Mouse (Mus musculus) bone marrow macrophage, adult 2 months (primary cell): ENCODE measurements around the gene Evc. TPM values are rescaled to one million over a fixed set of nuclear protein-coding genes. Genes with fewer than 3 reads are reported as not detected.

Experiments
- H3K27ac ChIP-seq: 2 replicates; pipeline ENCODE4 v1.5.1; 2012; ENCODE audit warnings: low read depth, low read length; ENCODE audit not compliant: insufficient read depth
- H3K4me1 ChIP-seq: 2 replicates; pipeline ENCODE4 v1.6.1; 2012; ENCODE audit warnings: low read length; ENCODE audit not compliant: control insufficient read depth, insufficient read depth
- H3K4me3 ChIP-seq: 2 replicates; pipeline ENCODE4 v1.5.1; 2012; ENCODE audit warnings: mild to moderate bottlenecking, low read length, moderate library complexity; ENCODE audit not compliant: insufficient read depth
- CTCF ChIP-seq: IDR thresholded peaks from 2 replicates; pipeline ENCODE4 v1.5.1; 2012; ENCODE audit warnings: low read depth, mild to moderate bottlenecking, low read length, moderate library complexity
- POLR2A ChIP-seq: IDR thresholded peaks from 2 replicates; pipeline ENCODE4 v1.6.1; 2012; ENCODE audit warnings: mild to moderate bottlenecking, low read depth, low read length, borderline replicate concordance
- polyA plus RNA-seq: library from polyadenylated mRNA; stranded (reverse); fragments of >200 nt; gene quantifications from 2 replicates; pipeline ENCODE4 v1.2.4, GENCODE M21; 2012; ENCODE audit not compliant: missing spikeins, insufficient read depth, insufficient read length

Gene Evc
- polyA plus RNA-seq, 1 experiment: not detected

DNA sequence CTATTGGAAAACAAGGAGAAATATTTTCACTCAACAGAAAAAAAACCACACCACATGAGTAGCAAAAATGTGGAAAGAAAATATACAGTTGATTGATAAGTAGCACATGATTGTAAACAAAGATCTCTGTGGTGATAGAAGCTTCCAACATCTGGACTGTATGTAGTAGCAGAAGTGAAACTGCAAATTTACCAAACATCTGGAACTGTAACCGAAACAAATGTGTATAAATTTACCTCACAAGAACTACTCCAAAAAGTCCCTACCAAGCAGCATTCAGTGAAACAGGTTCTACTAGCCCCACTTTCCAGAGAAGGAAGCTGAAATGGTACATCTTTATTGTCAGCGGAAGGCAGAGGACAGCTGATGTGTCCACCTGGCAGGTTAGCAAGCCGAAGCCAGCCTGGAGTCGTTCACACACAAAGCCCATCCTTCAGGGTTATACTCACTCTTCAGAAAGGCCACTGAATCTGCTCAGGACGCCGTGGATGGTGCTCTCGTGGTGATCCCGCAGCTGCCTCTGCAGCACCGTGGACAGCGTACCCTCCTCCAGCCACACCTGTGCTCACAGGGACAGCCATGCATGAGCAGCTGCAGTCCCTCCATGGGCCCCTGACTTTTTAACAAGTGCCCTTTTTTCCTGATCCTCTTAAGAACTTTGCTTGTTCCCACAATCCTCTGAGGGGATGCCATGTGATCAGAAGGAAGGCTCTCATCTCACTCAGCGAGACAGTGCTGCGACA, 23.5 kb downstream of the Evc start:
- Histone ChIP-seq H3K4me1 (no peaks in the 10 kb centered on the region), H3K4me3 (no peak overlapping the region)

DNA sequence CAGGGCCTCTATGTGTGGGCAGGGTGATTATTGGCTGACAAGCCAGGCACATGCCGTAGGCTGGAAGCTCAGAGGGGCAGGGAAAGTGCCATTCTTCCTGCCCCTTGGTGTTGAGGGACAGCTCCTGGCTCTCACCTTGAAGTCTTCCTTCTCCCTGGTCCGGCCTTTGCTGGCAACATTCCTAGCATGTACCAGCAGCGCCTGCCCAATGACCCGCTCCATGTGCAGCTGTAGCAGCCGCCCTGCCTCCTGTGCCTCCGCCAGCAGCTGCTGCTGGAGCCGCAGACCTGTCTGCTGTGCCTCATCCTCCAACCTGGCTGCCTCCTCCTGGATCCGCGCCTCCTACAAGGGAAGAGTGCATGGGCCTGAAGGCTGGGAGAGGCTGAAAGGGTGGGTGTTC, 26.7 kb downstream of the Evc start:
- Histone ChIP-seq H3K4me3 (no peak overlapping the region), H3K4me1 (no peaks in the 10 kb centered on the region), H3K27ac (no peak overlapping the region)
- no peak for TF ChIP-seq CTCF
- TF ChIP-seq POLR2A: no peak

More for the DNA sequence above, 23.5 kb downstream of the Evc start:
- TF ChIP-seq CTCF (no peak), POLR2A (no peak)
- no peak overlapping the region for H3K27ac ChIP-seq

DNA sequence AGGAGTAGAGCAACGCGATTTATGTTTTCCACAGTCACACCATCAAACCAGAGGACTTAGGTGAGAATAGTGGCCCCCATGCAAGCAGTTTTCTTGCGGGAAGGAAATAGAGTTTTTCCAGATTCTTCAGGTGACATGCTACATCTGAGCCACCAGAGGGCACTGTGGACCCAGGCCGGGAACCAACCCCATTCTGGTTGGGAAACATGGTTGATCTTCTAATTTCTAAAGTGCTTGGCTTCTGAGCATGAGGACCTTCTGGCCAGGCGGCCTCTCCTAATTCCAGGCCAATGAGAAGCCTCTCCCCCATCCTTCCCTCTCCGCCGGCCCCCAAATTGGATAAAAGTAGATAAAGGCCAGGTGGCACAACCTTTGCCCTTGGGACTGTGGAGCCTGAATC, 38.3 kb downstream of the Evc start:
- TF ChIP-seq POLR2A: no peak
- peak; percentile 59 for TF ChIP-seq CTCF
- H3K27ac ChIP-seq: no peak overlapping the region
- no peaks in the 10 kb centered on the region for H3K4me1 ChIP-seq
- no peak overlapping the region for H3K4me3 ChIP-seq

DNA sequence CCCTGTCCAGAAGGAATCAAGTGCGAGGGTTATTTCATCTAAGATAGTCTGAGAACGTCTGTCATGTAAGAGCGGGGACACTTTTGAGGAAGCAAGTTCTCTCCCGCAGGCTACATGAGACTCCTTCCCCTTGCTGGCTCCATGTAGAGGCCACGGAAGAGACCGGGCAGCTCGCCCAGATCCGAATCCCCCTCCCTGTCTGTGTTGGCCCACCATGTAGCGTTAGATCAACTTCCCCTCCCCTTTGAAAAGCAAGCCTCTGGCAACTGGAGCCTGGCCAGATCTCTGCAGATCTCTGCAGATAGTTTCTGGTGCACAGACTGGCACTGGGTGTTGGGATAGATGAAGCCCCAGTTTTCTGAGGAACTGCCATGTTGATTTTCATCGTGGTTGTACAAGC, 40.0 kb downstream of the Evc start:
- H3K27ac ChIP-seq: no peak overlapping the region
- no peaks in the 10 kb centered on the region for H3K4me1 ChIP-seq
- TF ChIP-seq CTCF (no peak), POLR2A (no peak)
- no peak overlapping the region for H3K4me3 ChIP-seq

DNA sequence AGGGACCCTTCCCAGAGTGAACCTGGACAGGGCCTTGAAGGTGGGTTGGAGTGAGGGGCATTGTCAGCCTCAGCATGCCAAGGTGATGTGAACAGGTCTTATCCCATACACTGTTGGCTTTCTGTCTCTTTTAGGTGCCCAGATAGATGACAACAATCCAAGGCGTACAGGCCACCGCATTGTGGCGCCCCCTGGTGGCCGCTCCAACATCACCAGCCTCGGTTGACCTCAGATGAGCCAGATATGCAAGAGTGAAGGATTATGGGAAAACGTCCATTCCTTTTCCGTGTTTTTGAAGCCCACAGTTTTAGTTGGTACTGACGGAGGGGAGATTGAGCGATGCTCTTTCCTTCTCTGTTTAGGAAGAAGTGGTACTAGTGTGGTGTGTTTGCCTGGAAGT, 45.7 kb downstream of the Evc start:
- Histone ChIP-seq H3K27ac (no peak overlapping the region), H3K4me1 (no peaks in the 10 kb centered on the region), H3K4me3 (no peak overlapping the region)
- TF ChIP-seq POLR2A (no peak), CTCF (peak; percentile 37; the same call in 1 of the 2 replicates)

DNA sequence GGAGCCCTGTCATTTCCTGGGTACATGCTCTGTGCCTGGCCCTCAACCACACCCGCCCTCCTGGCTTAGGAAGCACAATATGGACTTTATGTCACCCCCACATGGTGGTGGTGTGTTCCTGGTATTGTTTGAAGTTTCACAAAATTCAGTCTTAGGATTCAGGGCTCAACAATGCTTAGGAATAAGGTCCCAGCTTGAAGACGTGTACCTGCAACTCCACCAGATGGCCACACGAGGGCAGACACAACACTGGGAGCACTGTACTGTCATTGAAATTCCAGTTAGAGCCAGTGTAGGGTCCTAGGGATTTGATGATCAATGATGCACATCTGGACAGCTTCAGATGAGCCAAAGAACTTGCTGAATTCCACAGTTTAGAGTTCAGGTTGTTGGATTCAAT, 47.5 kb downstream of the Evc start:
- Histone ChIP-seq H3K27ac (no peak overlapping the region), H3K4me1 (no peaks in the 10 kb centered on the region), H3K4me3 (no peak overlapping the region)
- peak; percentile 63 for TF ChIP-seq CTCF
- no peak for TF ChIP-seq POLR2A

DNA sequence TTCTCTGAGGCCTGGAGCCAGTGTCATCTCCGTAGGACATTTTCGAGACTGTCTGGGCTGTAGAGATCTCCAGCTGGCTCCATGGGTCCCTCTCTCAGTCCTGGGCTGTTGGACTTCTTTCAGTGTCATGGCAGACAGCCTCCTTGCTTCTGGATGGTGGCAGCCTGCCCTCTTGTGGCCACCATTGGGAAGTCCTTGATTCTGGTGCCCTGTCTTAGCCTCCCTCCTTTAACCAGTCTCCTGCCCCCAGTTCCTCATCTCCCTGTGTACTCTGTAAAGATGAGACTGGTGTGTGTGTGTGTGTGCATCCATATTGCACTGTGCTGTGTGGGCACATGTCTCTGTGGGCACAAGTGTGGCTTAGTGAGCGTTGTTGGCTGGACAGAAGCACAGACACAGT, 48.3 kb downstream of the Evc start:
- TF ChIP-seq POLR2A: no peak
- H3K27ac ChIP-seq: no peak overlapping the region
- no peaks in the 10 kb centered on the region for H3K4me1 ChIP-seq
- no peak overlapping the region for H3K4me3 ChIP-seq

DNA sequence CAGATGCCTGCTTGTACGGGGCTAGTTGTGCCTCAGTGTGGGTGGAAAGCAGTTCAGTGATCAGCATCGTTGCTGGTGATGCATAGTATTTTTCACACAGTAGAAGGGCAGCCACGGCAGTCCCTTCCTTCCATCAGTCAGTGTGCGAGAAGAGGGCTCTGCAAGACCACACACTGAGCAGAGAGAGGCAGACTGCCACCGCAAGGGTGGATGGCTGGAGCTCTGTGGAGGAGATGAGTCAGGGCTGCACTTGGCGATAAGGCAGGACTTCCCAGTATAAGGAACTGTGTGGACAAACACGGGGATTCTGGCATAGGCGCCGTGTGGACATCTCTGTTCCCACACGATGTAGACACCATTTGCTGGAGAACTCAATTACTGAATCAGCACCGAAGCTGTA, 55.7 kb downstream of the Evc start:
- TF ChIP-seq POLR2A (no peak), CTCF (no peak)

DNA sequence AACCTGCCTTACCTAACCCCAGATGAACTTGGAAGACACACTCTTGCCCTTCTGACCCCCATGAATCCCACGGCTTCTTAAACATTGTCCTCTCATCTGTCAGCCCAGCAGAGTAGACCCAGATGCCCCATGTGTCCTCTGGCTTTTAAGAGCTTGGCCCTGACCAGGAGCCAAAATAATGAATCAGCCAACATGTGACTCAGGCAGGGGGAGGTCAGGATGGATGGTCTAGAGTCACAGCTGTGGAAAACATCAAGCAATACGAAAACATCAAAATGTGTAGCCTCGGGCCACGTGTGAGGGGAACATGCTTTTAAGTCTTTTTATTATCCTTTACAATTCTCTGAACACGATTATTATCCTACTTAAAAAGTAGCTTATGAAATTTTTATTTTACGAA, 72.9 kb downstream of the Evc start:
- H3K27ac ChIP-seq: no peak overlapping the region
- TF ChIP-seq CTCF (no peak), POLR2A (no peak)
- H3K4me3 ChIP-seq: no peak overlapping the region
- H3K4me1 ChIP-seq: no peaks in the 10 kb centered on the region

More for the DNA sequence above, 55.7 kb downstream of the Evc start:
- H3K27ac ChIP-seq: no peak overlapping the region
- no peaks in the 10 kb centered on the region for H3K4me1 ChIP-seq
- no peak overlapping the region for H3K4me3 ChIP-seq

DNA sequence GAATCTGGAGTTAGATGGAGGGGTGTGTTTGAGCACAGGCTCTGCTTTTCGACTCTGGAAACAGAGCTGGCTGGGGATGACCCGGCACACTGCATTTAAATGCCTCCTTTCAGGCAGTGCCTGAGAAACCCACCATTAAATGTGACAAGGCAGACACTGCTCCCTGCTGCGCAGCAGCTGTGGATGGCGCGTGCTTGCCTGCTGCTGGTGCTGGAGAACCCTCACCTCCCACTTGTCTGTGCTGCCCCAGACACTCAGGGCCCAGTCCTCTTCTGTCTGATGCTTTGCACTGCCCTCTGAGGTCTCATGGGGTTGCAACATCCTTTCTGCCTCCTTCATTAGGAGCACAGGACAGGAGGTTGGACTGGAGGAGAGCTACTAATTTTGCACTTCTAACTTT, 75.0 kb downstream of the Evc start:
- H3K4me1 ChIP-seq: no peaks in the 10 kb centered on the region
- H3K4me3 ChIP-seq: no peak overlapping the region
- H3K27ac ChIP-seq: no peak overlapping the region
- TF ChIP-seq CTCF: no peak
- TF ChIP-seq POLR2A: no peak
